Mouse (Mus musculus) ES-Bruce4 (cell line): ENCODE data around the gene Il12b. TPM values are rescaled to one million over a fixed set of nuclear protein-coding genes. Genes with fewer than 3 reads are reported as not detected.

Experiments
- H3K27ac ChIP-seq: 2 replicates; pipeline ENCODE4 v1.5.1; 2012; ENCODE audit warnings: low read length, inconsistent platforms; ENCODE audit not compliant: insufficient read depth
- H3K27me3 ChIP-seq: 2 replicates; pipeline ENCODE4 v1.6.1; 2012; ENCODE audit warnings: mild to moderate bottlenecking, low read length, inconsistent platforms; ENCODE audit not compliant: control insufficient read depth, poor library complexity, insufficient read depth, severe bottlenecking
- H3K36me3 ChIP-seq: 2 replicates; pipeline ENCODE4 v1.6.1; 2012; ENCODE audit warnings: inconsistent platforms, mild to moderate bottlenecking, low read length, moderate library complexity; ENCODE audit not compliant: control insufficient read depth, poor library complexity, insufficient read depth, severe bottlenecking
- H3K4me1 ChIP-seq: one replicate; pipeline ENCODE4 v1.8.1; 2011; ENCODE audit warnings: low read length; ENCODE audit not compliant: control insufficient read depth, insufficient read depth
- H3K4me3 ChIP-seq: 2 replicates; pipeline ENCODE4 v1.5.1; 2011; ENCODE audit warnings: low read depth, mild to moderate bottlenecking, low read length
- H3K9ac ChIP-seq: 2 replicates; pipeline ENCODE4 v1.6.1; 2012; ENCODE audit warnings: low read depth, mild to moderate bottlenecking, inconsistent platforms; ENCODE audit not compliant: poor library complexity, severe bottlenecking
- H3K9me3 ChIP-seq: replicated peaks from 2 replicates; pipeline ENCODE4 v1.6.1; 2012; ENCODE audit warnings: mild to moderate bottlenecking, low read length, inconsistent platforms; ENCODE audit not compliant: control insufficient read depth, poor library complexity, insufficient read depth, severe bottlenecking
- CTCF ChIP-seq: IDR thresholded peaks from one replicate; pipeline ENCODE4 v1.8.1; 2011; ENCODE audit warnings: low read depth, low read length
- EP300 ChIP-seq: IDR thresholded peaks from 2 replicates; pipeline ENCODE4 v1.6.1; 2011; ENCODE audit warnings: low read depth, low read length; ENCODE audit not compliant: insufficient read depth
- POLR2A ChIP-seq: IDR thresholded peaks from one replicate; pipeline ENCODE4 v1.8.1; 2011; ENCODE audit warnings: low read length; ENCODE audit not compliant: insufficient read depth
- polyA plus RNA-seq: library from polyadenylated mRNA; stranded (reverse); fragments of >200 nt; gene quantifications from 2 replicates; pipeline ENCODE4 v1.2.4, GENCODE M21; 2011; ENCODE audit warnings: low read depth; ENCODE audit not compliant: missing spikeins, insufficient read depth, insufficient read length

The Il12b gene
- polyA plus RNA-seq, 1 experiment = not detected

DNA sequence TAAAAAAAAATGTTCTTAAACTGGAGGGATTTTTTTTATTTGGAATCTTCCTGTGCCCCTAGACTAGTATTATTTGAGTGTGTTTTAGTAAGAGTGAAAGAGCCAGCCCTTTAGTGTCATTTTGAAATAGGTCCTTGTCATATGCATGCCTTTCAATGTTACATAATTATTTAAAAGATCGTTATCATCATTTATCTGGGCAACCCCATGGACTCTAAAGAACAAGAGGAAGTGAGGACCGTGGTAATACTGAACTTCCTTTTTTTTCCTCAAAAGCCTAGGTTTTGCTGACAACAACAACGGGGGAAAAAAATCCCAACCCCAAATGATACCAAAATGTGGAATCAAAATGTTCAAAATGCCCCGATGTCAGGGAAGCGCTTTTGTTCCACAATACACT lies 22.0 kb upstream of the Il12b start:
- TF ChIP-seq CTCF = no peak
- no peak for TF ChIP-seq POLR2A
- no peak for TF ChIP-seq EP300
- H3K9ac ChIP-seq = no peak overlapping the region
- no peaks in the 10 kb centered on the region for H3K27me3 ChIP-seq
- no peak overlapping the region for H3K27ac ChIP-seq
- no peaks in the 10 kb centered on the region for H3K36me3 ChIP-seq
- H3K9me3 ChIP-seq = peaks cover 1% of the 10 kb centered on the region; the same call in 1 of the 2 replicates
- H3K4me1 ChIP-seq = no peaks in the 10 kb centered on the region
- H3K4me3 ChIP-seq = no peak overlapping the region

- H3K36me3 ChIP-seq = no peaks in the 10 kb centered on the region
- no peaks in the 10 kb centered on the region for H3K4me1 ChIP-seq
- H3K9me3 ChIP-seq = peaks cover 13% of the 10 kb centered on the region
- H3K9ac ChIP-seq = no peak overlapping the region
- H3K27me3 ChIP-seq = no peaks in the 10 kb centered on the region
- H3K27ac ChIP-seq = no peak overlapping the region
- TF ChIP-seq POLR2A = no peak
- TF ChIP-seq CTCF = no peak
- TF ChIP-seq EP300 = no peak
- H3K4me3 ChIP-seq = no peak overlapping the region
These were observed 19.3 kb upstream of the Il12b start for GRCm38 (mm10) chr11:44380432-44381051.

GRCm38 (mm10) chr11:44382200-44382599 lies 17.7 kb upstream of the Il12b start:
- Histone ChIP-seq H3K9ac (no peak overlapping the region), H3K4me3 (no peak overlapping the region), H3K4me1 (no peaks in the 10 kb centered on the region), H3K27ac (no peak overlapping the region), H3K9me3 (peaks cover 18% of the 10 kb centered on the region), H3K27me3 (no peaks in the 10 kb centered on the region), H3K36me3 (no peaks in the 10 kb centered on the region)
- TF ChIP-seq POLR2A (no peak), CTCF (no peak), EP300 (no peak)

DNA sequence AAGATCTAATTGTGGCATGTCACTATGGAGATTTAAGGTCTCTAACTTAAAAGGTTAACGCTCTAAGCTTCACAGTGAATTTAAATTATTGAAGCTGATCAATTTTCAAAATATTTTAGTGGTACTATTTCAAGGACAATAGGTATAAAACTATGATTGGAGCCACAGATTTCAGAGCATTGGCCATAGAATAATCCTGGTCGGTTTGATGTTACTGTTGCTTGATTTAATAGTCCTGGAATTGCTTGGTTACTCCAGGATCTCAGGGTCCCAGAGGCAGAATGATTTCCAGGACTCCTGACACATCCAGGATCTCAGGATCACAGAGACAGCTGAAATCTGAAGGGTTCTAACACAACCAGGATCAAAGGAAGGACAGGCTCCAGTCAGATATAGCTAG lies 12.8 kb upstream of the Il12b start:
- TF ChIP-seq CTCF = no peak
- TF ChIP-seq EP300 = no peak
- no peak for TF ChIP-seq POLR2A
- no peak overlapping the region for H3K27ac ChIP-seq

DNA sequence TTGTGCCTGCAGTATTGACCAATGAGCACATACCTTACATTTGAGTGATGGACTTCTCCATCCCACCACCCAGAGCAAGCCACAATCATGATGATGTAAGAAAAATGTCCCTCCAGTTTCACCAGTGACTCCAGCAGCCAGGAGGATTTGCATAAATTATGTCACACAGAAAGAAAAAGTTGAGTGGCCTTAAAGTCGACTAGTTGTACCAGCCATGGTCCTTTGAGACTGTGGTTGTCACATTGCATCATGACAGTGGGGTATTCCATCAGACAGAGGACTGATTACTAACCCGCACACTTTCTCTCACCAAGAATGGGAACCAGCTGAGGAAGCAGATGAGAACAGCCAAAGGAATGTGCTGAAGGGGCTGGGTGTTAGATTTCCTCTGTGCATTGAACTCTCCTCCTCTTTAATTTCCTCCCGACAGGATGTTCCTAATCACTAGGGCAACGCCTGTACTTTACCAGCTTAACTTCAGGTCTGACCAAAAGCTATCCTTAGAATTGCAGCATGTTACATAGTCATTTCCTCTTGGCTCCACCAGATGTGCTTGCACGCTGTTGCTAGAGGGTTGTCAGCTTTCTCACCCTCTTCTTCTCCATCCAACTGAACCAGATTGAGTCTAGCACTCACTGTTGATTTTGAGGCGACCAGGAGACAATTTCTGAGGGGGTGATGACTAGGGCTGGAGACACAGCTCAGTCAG lies 9.7 kb upstream of the Il12b start:
- H3K27me3 ChIP-seq = no peaks in the 10 kb centered on the region
- no peaks in the 10 kb centered on the region for H3K36me3 ChIP-seq
- H3K4me1 ChIP-seq = no peaks in the 10 kb centered on the region
- H3K9ac ChIP-seq = no peak overlapping the region
- peaks cover 6% of the 10 kb centered on the region; the same call in 1 of the 2 replicates for H3K9me3 ChIP-seq
- TF ChIP-seq CTCF (no peak), POLR2A (no peak), EP300 (no peak)
- no peak overlapping the region for H3K4me3 ChIP-seq
- H3K27ac ChIP-seq = no peak overlapping the region

More for the DNA sequence above, 12.8 kb upstream of the Il12b start:
- H3K9me3 ChIP-seq = peaks cover 20% of the 10 kb centered on the region
- no peaks in the 10 kb centered on the region for H3K36me3 ChIP-seq
- no peak overlapping the region for H3K4me3 ChIP-seq
- no peaks in the 10 kb centered on the region for H3K4me1 ChIP-seq
- no peak overlapping the region for H3K9ac ChIP-seq
- no peaks in the 10 kb centered on the region for H3K27me3 ChIP-seq

DNA sequence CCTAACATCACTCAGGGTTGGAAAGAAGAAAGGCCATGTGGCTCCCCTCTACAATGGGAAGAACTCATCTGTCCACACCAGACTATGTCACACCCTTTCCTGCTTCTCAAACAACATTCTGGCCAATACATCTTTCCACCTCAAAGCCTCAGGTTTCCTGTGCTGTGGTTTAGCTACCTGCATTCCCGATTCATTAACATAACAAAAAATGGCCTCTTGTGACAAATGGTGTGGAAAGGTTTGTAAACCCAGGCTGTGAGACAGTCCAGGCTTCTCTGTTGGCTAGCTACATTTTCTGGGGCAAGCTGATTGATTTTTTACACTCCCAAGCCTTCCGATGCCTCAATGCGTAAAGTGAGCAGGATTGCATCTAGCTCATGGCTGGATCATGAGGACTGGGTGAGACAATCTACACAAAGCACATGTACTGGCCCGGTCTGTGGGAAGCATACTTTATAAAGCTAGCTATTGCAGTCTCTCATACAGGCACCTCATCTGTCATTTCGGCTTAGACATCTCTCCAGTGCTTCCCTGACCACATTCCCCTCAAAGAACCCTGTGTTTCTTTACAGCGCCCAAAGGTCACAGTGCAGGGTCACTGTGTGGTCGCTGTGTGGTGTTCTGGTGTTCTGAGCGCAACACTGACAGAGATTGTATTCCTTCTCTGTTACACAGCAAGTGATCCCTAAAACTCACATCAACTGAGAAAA lies 6.6 kb upstream of the Il12b start:
- no peak overlapping the region for H3K9ac ChIP-seq
- no peak overlapping the region for H3K4me3 ChIP-seq
- no peaks in the 10 kb centered on the region for H3K4me1 ChIP-seq
- no peaks in the 10 kb centered on the region for H3K9me3 ChIP-seq
- H3K27ac ChIP-seq = no peak overlapping the region
- no peaks in the 10 kb centered on the region for H3K36me3 ChIP-seq
- no peaks in the 10 kb centered on the region; the same call in 1 of the 2 replicates for H3K27me3 ChIP-seq
- TF ChIP-seq EP300 = no peak
- no peak for TF ChIP-seq POLR2A
- no peak for TF ChIP-seq CTCF
